Mouse (Mus musculus): ENCODE measurements around the gene Vmn1r86. TPM values are rescaled to one million over a fixed set of nuclear protein-coding genes. Genes with fewer than 3 reads are reported as not detected.
"Not testable (repeated sequence)": the region's sequence is repeated elsewhere in the genome, so short reads cannot be mapped to it uniquely, and the experiment has no call there.

The Vmn1r86 gene
- not detected in 2 replicates for total RNA-seq (2021)
- long read RNA-seq, experiment 1: 0 reads
- long read RNA-seq, experiment 2: 0 reads

DNA sequence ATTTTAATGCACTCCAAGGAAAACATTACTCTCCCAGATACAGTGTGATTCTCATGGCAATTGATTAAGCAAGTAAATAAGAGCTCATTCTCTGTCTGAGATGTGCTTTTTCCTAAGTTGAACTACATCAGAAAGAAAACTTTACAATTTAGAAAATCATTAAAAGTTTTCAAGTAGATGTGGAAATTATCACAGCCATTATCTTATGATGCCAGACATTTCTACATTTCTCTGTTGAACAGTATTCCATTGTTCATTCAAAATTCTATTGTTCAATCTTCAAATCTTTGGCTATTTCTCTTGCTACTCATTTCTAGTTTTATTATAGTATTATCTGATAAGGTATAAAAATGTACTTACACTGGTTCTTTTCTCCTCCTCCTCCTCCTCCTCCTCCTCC, at the start of gene Vmn1r86:
Vmn1r86 (minus strand) TSS at position 101 of the 400 bp plus-strand sequence.
- no peak for DNase-seq

- no peak for DNase-seq
Measured at GRCm38 (mm10) chr7:13159268-13159667, 39.6 kb upstream of the Vmn1r86 start, which contains the start of gene Vmn1r88. TSS of gene Vmn1r88 (plus strand) at chr7:13159568.

- DNase-seq: no peak
Measured at GRCm38 (mm10) chr7:13140057-13140456, 20.3 kb upstream of the Vmn1r86 start, which contains the start of gene Vmn1r87. TSS of gene Vmn1r87 (minus strand) at chr7:13140157.

DNA sequence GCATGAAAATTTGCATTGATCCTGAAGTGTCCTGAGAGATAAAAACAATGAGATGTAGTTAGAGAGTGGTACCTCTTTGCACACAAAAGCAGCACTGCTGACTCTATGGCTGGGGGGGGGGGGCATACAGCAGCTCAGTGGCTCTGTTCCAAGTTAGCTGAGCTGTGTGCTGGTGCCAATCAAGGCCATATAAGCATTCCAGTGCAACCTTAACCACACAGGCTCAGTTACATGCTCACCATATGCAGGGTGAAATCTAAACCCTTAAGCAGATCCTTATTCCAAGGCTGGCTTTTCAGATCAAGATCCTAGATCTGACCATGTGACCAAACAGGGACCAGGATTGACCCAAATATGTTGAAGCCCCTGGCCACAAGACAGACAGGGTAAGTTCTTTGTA, 17.6 kb upstream of the Vmn1r86 start:
- no peak for DNase-seq

GRCm38 (mm10) chr7:13131856-13132255, 12.1 kb upstream of the Vmn1r86 start:
- no peak for DNase-seq

- DNase-seq: peak; percentile 14
Measured at GRCm38 (mm10) chr7:13123554-13124153, 3.9 kb upstream of the Vmn1r86 start.

DNA sequence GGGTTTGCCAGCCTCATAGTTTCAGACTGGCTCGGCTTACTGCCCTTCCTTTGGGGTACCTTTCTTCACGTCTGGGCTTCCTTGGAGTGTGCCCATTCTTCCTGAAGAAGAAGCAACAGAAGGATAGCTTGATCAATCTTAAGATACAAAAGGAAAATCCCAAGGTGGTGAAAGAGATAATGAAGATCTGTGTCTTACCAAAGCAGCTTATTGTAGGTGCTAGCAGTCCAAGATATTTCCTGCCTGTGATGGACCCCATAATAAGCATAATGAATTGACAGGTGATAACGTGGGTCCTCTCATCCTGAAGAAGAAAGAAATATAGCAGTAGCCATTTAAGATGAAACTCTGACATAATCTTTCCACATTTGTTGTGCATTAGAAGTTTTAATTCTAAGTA, 24.6 kb downstream of the Vmn1r86 start, which contains the start of gene Vmn1r85:
Vmn1r85 (minus strand) TSS at position 101 of the 400 bp plus-strand sequence.
- no peak for DNase-seq

DNA sequence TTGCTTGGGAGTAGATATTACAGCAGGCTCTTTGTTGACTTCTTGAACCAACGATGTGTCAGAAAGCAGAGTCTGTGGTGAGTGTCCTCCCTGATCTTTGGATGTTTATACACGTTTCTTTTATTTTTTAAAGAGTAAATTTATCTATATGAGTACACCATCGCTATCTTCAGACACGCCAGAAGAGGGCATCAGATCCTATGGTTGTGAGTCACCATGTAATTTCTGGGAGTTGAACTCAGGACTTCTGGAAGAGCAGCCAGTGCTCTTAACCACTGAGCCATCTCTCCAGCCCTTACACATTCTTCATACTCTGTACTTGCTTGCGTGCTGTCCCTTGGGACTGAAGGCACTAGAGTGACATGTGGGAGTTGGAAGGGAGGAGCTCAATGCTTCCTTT, 47.4 kb downstream of the Vmn1r86 start:
- DNase-seq: no peak

DNA sequence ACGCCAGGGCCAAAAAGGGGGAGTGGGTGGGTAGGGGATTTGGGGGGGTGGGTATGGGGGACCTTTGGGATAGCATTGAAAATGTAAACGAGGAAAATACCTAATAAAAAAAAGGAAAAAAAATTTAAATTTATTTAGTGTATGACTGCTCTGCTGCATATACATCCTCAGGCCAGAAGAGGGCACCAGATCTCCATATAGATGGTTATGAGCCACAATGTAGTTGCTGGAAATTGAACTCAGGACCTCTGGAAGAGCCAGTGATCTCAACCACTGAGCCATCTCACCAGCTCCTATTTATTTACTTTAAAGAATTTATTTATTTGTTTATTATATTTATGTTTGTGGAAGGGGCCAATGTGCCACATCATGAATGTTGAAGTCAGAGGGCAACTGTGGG, 56.3 kb downstream of the Vmn1r86 start:
- DNase-seq: not testable (repeated sequence)

DNA sequence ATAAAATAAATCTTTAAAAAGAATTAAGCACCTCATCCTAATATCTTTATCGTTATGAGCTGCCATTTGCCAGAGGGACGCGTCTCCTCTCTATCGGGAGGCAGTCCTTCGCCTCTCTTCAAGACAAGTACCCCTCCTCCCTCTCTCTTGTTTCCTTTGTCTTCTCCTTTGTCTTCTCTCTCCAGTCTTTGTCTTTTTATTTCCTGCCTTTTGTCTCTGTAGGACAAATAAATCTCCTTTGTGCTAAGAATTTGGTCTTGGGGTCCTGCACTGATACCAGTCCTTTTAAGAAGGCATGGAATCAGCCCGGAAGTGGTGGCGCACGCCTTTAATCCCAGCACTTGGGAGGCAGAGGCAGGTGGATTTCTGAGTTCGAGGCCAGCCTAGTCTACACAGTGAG, 60.2 kb downstream of the Vmn1r86 start:
- DNase-seq: no peak

GRCm38 (mm10) chr7:13056913-13057700, 62.6 kb downstream of the Vmn1r86 start:
- DNase-seq: no peak

DNA sequence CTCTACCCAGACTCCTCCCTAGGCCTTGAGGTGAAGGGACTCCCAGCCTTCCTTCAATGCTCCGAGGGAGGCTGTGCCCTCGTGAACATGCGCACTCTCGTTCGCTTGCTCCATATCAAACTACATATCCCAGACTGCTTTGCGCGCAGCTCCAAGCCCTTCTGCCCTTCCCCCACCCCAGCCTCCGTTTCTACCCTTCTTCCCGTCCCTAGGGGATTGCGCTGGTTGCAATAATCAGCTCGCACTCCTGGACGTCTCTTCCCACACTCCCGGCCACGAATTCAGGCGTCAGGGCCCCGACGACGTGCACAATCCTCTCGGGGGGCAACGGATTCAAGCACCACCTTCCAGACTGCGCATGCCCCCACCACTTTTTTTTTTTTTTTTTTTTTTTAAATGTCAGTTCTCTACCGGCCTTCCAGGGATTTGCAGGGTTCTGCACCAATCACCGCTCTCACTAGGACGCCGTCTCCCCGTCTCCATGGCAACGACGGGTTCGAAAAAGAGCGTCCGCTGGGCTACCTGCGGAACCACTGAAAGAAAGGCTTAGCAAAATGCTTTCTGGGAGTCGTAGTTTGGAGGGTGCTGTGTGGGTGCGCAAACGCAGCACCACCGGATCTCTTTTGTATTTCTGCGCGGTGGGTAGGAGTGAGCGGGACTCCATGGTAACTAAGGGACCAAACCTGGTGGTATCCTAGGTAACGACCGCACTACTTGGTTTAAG, 65.3 kb downstream of the Vmn1r86 start, which contains the start of gene Mzf1:
Mzf1 (minus strand) TSS at position 478 of the 724 bp plus-strand sequence.
- DNase-seq: peak; percentile 95

- no peak for DNase-seq
Measured at GRCm38 (mm10) chr7:13053961-13054286, 65.8 kb downstream of the Vmn1r86 start.

DNA sequence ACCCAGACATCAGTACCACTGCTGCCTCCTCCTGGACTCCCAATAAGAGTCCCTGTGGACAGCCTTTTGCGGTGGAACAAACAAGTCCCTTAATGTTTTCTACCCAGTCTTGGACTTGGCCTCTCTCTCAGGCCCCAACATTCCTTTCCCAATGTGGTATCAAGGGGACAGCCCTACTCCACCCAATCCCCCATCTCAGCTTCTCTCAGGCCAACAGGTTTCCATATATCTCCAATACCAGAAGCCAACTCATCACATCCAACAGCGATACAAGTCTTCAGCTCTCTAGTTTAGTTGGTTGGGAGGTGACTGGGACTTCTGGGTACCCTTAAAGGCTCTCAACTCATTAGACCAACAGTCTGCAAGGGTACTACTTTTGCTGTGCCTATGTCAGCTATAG, 66.2 kb downstream of the Vmn1r86 start:
- DNase-seq: no peak

- no peak for DNase-seq
Measured at GRCm38 (mm10) chr7:13053001-13053400, 66.7 kb downstream of the Vmn1r86 start.

Other genes with a start within 250 kb of the Vmn1r86 start
- gene Zfp128, start 238.7 kb downstream of the Vmn1r86 start, total RNA-seq (2021): 3.7 and 4.7 TPM in 2 replicates
- 11.0 and 12.5 TPM in 2 replicates for gene Zscan22, start 222.1 kb downstream of the Vmn1r86 start, total RNA-seq (2021)
- 842 and 996 TPM in 2 replicates for gene Rps5, start 197.6 kb downstream of the Vmn1r86 start, total RNA-seq (2021)
- gene Rnf225, start 192.5 kb downstream of the Vmn1r86 start, total RNA-seq (2021): 0.41 and 0.52 TPM in 2 replicates
- 8.0 and 9.5 TPM in 2 replicates for gene Zfp324, start 154.1 kb downstream of the Vmn1r86 start, total RNA-seq (2021)
- gene Zfp446, start 142.1 kb downstream of the Vmn1r86 start, total RNA-seq (2021): 6.0 and 7.2 TPM in 2 replicates
- gene Slc27a5, start 121.7 kb downstream of the Vmn1r86 start, total RNA-seq (2021): 2.6 and 51.1 TPM in 2 replicates
- 247 and 252 TPM in 2 replicates for gene Trim28, start 120.8 kb downstream of the Vmn1r86 start, total RNA-seq (2021)
- 12.8 and 13.2 TPM in 2 replicates for gene Zbtb45, start 109.9 kb downstream of the Vmn1r86 start, total RNA-seq (2021)
- gene Chmp2a, start 85.1 kb downstream of the Vmn1r86 start, total RNA-seq (2021): 173 and 179 TPM in 2 replicates
- gene Ube2m, start 81.6 kb downstream of the Vmn1r86 start, total RNA-seq (2021): 191 and 201 TPM in 2 replicates
- 2.6 and 3.4 TPM in 2 replicates for gene Mzf1, start 65.2 kb downstream of the Vmn1r86 start, total RNA-seq (2021)
- gene Vmn1r85, start 24.7 kb downstream of the Vmn1r86 start, total RNA-seq (2021): not detected in 2 replicates
- not detected in 2 replicates for gene Vmn1r87, start 20.2 kb upstream of the Vmn1r86 start, total RNA-seq (2021)
- gene Vmn1r88, start 39.7 kb upstream of the Vmn1r86 start, total RNA-seq (2021): 0.11 and 0.19 TPM in 2 replicates
- not detected in 2 replicates for gene Vmn1r89, start 93.1 kb upstream of the Vmn1r86 start, total RNA-seq (2021)
- 27.4 and 30.2 TPM in 2 replicates for gene Lig1, start 157.4 kb upstream of the Vmn1r86 start, total RNA-seq (2021)
- gene Zswim9, start 158.8 kb upstream of the Vmn1r86 start, total RNA-seq (2021): 7.4 and 10.0 TPM in 2 replicates
- 0.38 and 0.78 TPM in 2 replicates for gene Pla2g4c, start 204.7 kb upstream of the Vmn1r86 start, total RNA-seq (2021)

Data from adrenal gland, postnatal 14 days (tissue).